Mouse (Mus musculus): ENCODE measurements around the gene Hhatl.

DNA sequence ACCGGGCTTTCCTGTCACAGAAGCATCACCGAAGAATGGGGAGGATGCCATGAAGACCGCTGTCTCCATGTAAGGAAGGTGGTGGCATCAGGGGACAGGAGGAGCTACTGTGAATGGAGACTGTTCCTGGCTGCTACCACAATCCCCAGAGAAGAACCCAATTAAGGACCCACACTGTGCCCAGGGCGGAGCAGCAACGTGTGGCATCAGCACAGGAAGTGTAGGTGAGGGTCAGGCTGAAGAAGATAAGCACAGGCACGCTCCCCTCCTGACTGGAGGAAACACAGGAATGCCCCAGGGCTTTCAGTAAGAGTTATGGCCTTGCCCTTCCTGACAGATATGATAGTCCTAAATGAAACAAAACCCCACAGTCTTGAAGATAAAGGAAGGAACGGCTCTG lies 10.4 kb upstream of the Hhatl start:
- TF ChIP-seq CTCF (IDR thresholded peaks at IDR 0.05; ENCODE audit: low read depth) (no peak), EP300 (IDR thresholded peaks at IDR 0.05; ENCODE audit: low read depth) (no peak)
